Mouse (Mus musculus) neural tube, embryonic 10.5 days (tissue): ENCODE measurements around the gene Rhox6.
"Not testable (repeated sequence)": the region's sequence is repeated elsewhere in the genome, so short reads cannot be mapped to it uniquely, and the experiment has no call there.

Experiments
- DNase-seq: peaks from one replicate; pipeline ENCODE4 v3.0.0-alpha.2; 2017; ENCODE audit warnings: low spot score; ENCODE audit errors: extremely low spot score

Rhox6 gene

GRCm38 (mm10) chrX:37826610-37827009 is at the start of gene Rhox6:
TSS of gene Rhox6 (plus strand) at chrX:37826910.
- not testable (repeated sequence) for DNase-seq

- no peak for DNase-seq
These were observed 19.2 kb upstream of the Rhox6 start for GRCm38 (mm10) chrX:37807286-37808080.

- no peak for DNase-seq
These were observed 17.3 kb upstream of the Rhox6 start for GRCm38 (mm10) chrX:37809396-37809795.

GRCm38 (mm10) chrX:37811179-37811578 is 15.5 kb upstream of the Rhox6 start:
- peak; percentile 27 for DNase-seq

- no peak for DNase-seq
These were observed 11.0 kb upstream of the Rhox6 start for GRCm38 (mm10) chrX:37815665-37816064.

GRCm38 (mm10) chrX:37831386-37831785 is 4.7 kb downstream of the Rhox6 start, which contains the start of gene Rhox7a:
TSS of gene Rhox7a (plus strand) at chrX:37831686.
- DNase-seq, result not testable (repeated sequence)

GRCm38 (mm10) chrX:37871641-37872040 is 44.9 kb downstream of the Rhox6 start:
- no peak for DNase-seq

- DNase-seq, result no peak
These were observed 52.1 kb downstream of the Rhox6 start, which contains the start of gene Rhox8 for GRCm38 (mm10) chrX:37878844-37879243. TSS of gene Rhox8 (minus strand) at chrX:37878944.
